Mouse (Mus musculus): ENCODE measurements around the gene Gm10097. TPM values are rescaled to one million over a fixed set of nuclear protein-coding genes. Genes with fewer than 3 reads are reported as not detected.

Gene Gm10097
- total and polyA plus RNA-seq, 3 experiments: not detected

GRCm38 (mm10) chr10:5070168-5070940, 1.4 kb downstream of the Gm10097 start:
- Histone ChIP-seq H3K4me3 (replicated peaks in 1 of 3; ENCODE audit: low read depth in 2 of 3, low read length in 2 of 3, poor library complexity in 1 of 3) (no peak overlapping the region), H3K4me2 (ENCODE audit: insufficient read depth, low read depth, poor library complexity, severe bottlenecking) (no peak overlapping the region), H3K9me3 (replicated peaks; ENCODE audit: low read length) (no peaks in the 10 kb centered on the region), H3K36me3 (replicated peaks in 1 of 2; ENCODE audit: control insufficient read depth in 1 of 2, insufficient read depth in 1 of 2, low read length in 1 of 2) (peaks cover 0 to 11% of the 10 kb centered on the region in 2 experiments), H3K9ac (ENCODE audit: insufficient read depth, low read depth) (no peak overlapping the region), H3K79me2 (replicated peaks; ENCODE audit: control insufficient read depth, extremely low read depth, insufficient read depth, poor library complexity, severe bottlenecking) (no peaks in the 10 kb centered on the region), H3K27me3 (replicated peaks) (no peaks in the 10 kb centered on the region), H3K27ac (ENCODE audit: insufficient read depth, low read depth) (no peak overlapping the region), H3K4me1 (ENCODE audit: control insufficient read depth in 1 of 2, insufficient read depth in 2 of 2) (no peaks in the 10 kb centered on the region)
- TF ChIP-seq CHD2 (IDR thresholded peaks at IDR 0.05; ENCODE audit: low read length): no peak
- TF ChIP-seq MAFK (IDR thresholded peaks at IDR 0.05; ENCODE audit: insufficient replicate concordance, low read length): no peak
- TF ChIP-seq RCOR1 (conservative IDR thresholded peaks at IDR 0.05; ENCODE audit: low read depth, low read length): no peak
- TF ChIP-seq SIN3A (IDR thresholded peaks at IDR 0.05; ENCODE audit: low read length): no peak
- TF ChIP-seq PAX5 (IDR thresholded peaks at IDR 0.05; ENCODE audit: low read length): no peak
- TF ChIP-seq NELFE (IDR thresholded peaks at IDR 0.05; ENCODE audit: low read depth, low read length): no peak
- TF ChIP-seq IRF4 (IDR thresholded peaks at IDR 0.05; ENCODE audit: low read depth, low read length): no peak
- no peak for TF ChIP-seq CHD1 (IDR thresholded peaks at IDR 0.05; ENCODE audit: low read depth, low read length)
- no peak for TF ChIP-seq GABPA (IDR thresholded peaks at IDR 0.05; ENCODE audit: insufficient replicate concordance, low read depth, low read length)
- TF ChIP-seq USF1 (IDR thresholded peaks at IDR 0.05; ENCODE audit: low read depth, low read length): no peak
- no peak for TF ChIP-seq SMC3 (IDR thresholded peaks at IDR 0.05; ENCODE audit: low read depth, low read length)
- TF ChIP-seq MAX (IDR thresholded peaks at IDR 0.05; ENCODE audit: low read length): no peak
- TF ChIP-seq HCFC1 (IDR thresholded peaks at IDR 0.05; ENCODE audit: low read depth, low read length): no peak
- dilution Hi-C loops (cut with MboI; ENCODE audit: extremely low pct_ligation_motif_present, extremely low pct_unique_long_range_greater_than_20kb, low sequenced_read_pairs) (no loop called here), in situ Hi-C loops (cut with MboI; ENCODE audit: low pct_ligation_motif_present, low pct_unique_long_range_greater_than_20kb, low sequenced_read_pairs) (no loop called here)
- DNase-seq (ENCODE audit: extremely low read depth): no peak

- Histone ChIP-seq H3K4me3 (replicated peaks in 1 of 3; ENCODE audit: low read depth in 2 of 3, low read length in 2 of 3, poor library complexity in 1 of 3) (no peak overlapping the region), H3K9me3 (replicated peaks; ENCODE audit: low read length) (no peaks in the 10 kb centered on the region), H3K36me3 (replicated peaks in 1 of 2; ENCODE audit: control insufficient read depth in 1 of 2, insufficient read depth in 1 of 2, low read length in 1 of 2) (peaks cover 0 to 13% of the 10 kb centered on the region in 2 experiments), H3K79me2 (replicated peaks; ENCODE audit: control insufficient read depth, extremely low read depth, insufficient read depth, poor library complexity, severe bottlenecking) (no peaks in the 10 kb centered on the region), H3K27me3 (replicated peaks) (no peaks in the 10 kb centered on the region), H3K4me1 (ENCODE audit: control insufficient read depth in 1 of 2, insufficient read depth in 2 of 2) (no peaks in the 10 kb centered on the region), H3K27ac (ENCODE audit: insufficient read depth, low read depth) (no peak overlapping the region), H3K9ac (ENCODE audit: insufficient read depth, low read depth) (no peak overlapping the region), H3K4me2 (ENCODE audit: insufficient read depth, low read depth, poor library complexity, severe bottlenecking) (no peak overlapping the region)
- dilution Hi-C loops (cut with MboI; ENCODE audit: extremely low pct_ligation_motif_present, extremely low pct_unique_long_range_greater_than_20kb, low sequenced_read_pairs): no loop called here
- TF ChIP-seq MAX (IDR thresholded peaks at IDR 0.05; ENCODE audit: low read length) (no peak), JUND (conservative IDR thresholded peaks at IDR 0.05; ENCODE audit: low read depth, low read length) (no peak), IRF4 (IDR thresholded peaks at IDR 0.05; ENCODE audit: low read depth, low read length) (no peak), MAZ (IDR thresholded peaks at IDR 0.05; ENCODE audit: low read depth, low read length) (no peak), CTCF (conservative IDR thresholded peaks at IDR 0.05 in 1 of 2, IDR thresholded peaks at IDR 0.05 in 1 of 2; ENCODE audit: low read depth in 2 of 2, low read length in 2 of 2) (no peak), POLR2A (IDR thresholded peaks at IDR 0.05; ENCODE audit: low read depth, low read length) (no peak), ZNF384 (IDR thresholded peaks at IDR 0.05; ENCODE audit: low read depth, low read length) (no peak), PAX5 (IDR thresholded peaks at IDR 0.05; ENCODE audit: low read length) (no peak), RAD21 (IDR thresholded peaks at IDR 0.05; ENCODE audit: low read depth, low read length) (no peak), ZMIZ1 (IDR thresholded peaks at IDR 0.05; ENCODE audit: low read depth, low read length) (no peak), MYC (IDR thresholded peaks at IDR 0.05; ENCODE audit: low read depth, low read length) (no peak), MAFK (IDR thresholded peaks at IDR 0.05; ENCODE audit: insufficient replicate concordance, low read length) (no peak), GABPA (IDR thresholded peaks at IDR 0.05; ENCODE audit: insufficient replicate concordance, low read depth, low read length) (no peak), ZC3H11A (IDR thresholded peaks at IDR 0.05; ENCODE audit: low read depth, low read length) (no peak), E2F4 (IDR thresholded peaks at IDR 0.05; ENCODE audit: insufficient replicate concordance, low read depth, low read length) (no peak), ZKSCAN1 (IDR thresholded peaks at IDR 0.05; ENCODE audit: borderline replicate concordance, low read depth, low read length) (no peak), POLR2AphosphoS2 (IDR thresholded peaks at IDR 0.05; ENCODE audit: low read depth, low read length) (no peak)
- no peak for DNase-seq (ENCODE audit: extremely low read depth)
- in situ Hi-C loops (cut with MboI; ENCODE audit: low pct_ligation_motif_present, low pct_unique_long_range_greater_than_20kb, low sequenced_read_pairs): no loop called here
Measured at GRCm38 (mm10) chr10:5070941-5071231, 1.9 kb downstream of the Gm10097 start.

Data from CH12.LX (cell line).